Mouse (Mus musculus) stomach, postnatal 0 days (tissue): ENCODE data around the gene Tnfrsf14. TPM values are rescaled to one million over a fixed set of nuclear protein-coding genes. Genes with fewer than 3 reads are reported as not detected.

Source experiments
- ATAC-seq: fragments of 200-750 bp; cut with Nextera tagmentation; 2 replicates; pipeline ENCODE4 v1.8.0; 2017; ENCODE audit not compliant: low FRiP score, low TSS enrichment
- DNase-seq: peaks from one replicate; pipeline ENCODE4 v3.0.0-alpha.2; 2016; ENCODE audit warnings: low spot score
- H3K27ac ChIP-seq: fragments of 300-500 bp; sonication (generic); replicated peaks from 2 replicates; pipeline ENCODE4 v1.5.1; 2014; ENCODE audit warnings: mild to moderate bottlenecking, control low read depth
- H3K27me3 ChIP-seq: fragments of 300-500 bp; sonication (generic); 2 replicates; pipeline ENCODE4 v1.6.1; 2014; ENCODE audit warnings: low read length; ENCODE audit not compliant: control insufficient read depth, insufficient read depth
- H3K36me3 ChIP-seq: fragments of 300-500 bp; sonication (generic); 2 replicates; pipeline ENCODE4 v1.6.1; 2014; ENCODE audit warnings: low read length, mixed read lengths; ENCODE audit not compliant: control insufficient read depth, insufficient read depth
- H3K4me1 ChIP-seq: fragments of 300-500 bp; sonication (generic); replicated peaks from 2 replicates; pipeline ENCODE4 v1.6.1; 2014; ENCODE audit warnings: antibody characterized with exemption; ENCODE audit not compliant: control insufficient read depth, insufficient read depth
- H3K4me2 ChIP-seq: fragments of 300-500 bp; sonication (generic); replicated peaks from 2 replicates; pipeline ENCODE4 v1.6.1; 2014; ENCODE audit warnings: low read depth, mild to moderate bottlenecking, control low read depth, moderate library complexity
- H3K4me3 ChIP-seq: fragments of 300-500 bp; sonication (generic); 2 replicates; pipeline ENCODE4 v1.5.1; 2014; ENCODE audit warnings: low read depth, low read length, control low read depth
- H3K9ac ChIP-seq: fragments of 300-500 bp; sonication (generic); 2 replicates; pipeline ENCODE4 v1.6.1; 2014; ENCODE audit warnings: mild to moderate bottlenecking, low read length, control low read depth, mixed read lengths
- H3K9me3 ChIP-seq: fragments of 300-500 bp; sonication (generic); 2 replicates; pipeline ENCODE4 v1.6.1; 2016; ENCODE audit warnings: low read length; ENCODE audit not compliant: control insufficient read depth
- CTCF ChIP-seq: IDR thresholded peaks from 2 replicates; pipeline ENCODE4 v1.5.1; 2016; ENCODE audit warnings: antibody characterized with exemption, low read depth, mild to moderate bottlenecking, moderate library complexity
- EP300 ChIP-seq: optimal IDR thresholded peaks from 2 replicates; pipeline ENCODE3; 2016; ENCODE audit warnings: antibody characterized with exemption
- WGBS: fragments of 180-500 bp; shearing (Covaris S2); extraction: QIAGEN DNeasy Blood & Tissue Kit; methylation state at CpG from one replicate; pipeline ENCODE4 v1.1.7; 2014; 5-methylcytosine and 5-hydroxymethylcytosine counted together
- polyA plus RNA-seq: library from polyadenylated mRNA; unstranded; fragments of >200 nt; fragmentation: Nextera tagmentation; extraction: Ambion mirVana; gene quantifications from 2 replicates; pipeline ENCODE4 v1.2.1, GENCODE M21; 2015

Tnfrsf14 gene
- polyA plus RNA-seq, 1 experiment from 2014 or later: 0.61 TPM

GRCm38 (mm10) chr4:154936542-154937255, 8.3 kb upstream of the Tnfrsf14 start:
- ATAC-seq: no peak

GRCm38 (mm10) chr4:154935788-154936187, 7.4 kb upstream of the Tnfrsf14 start:
- 73% methylated on average over 7 of the region's 7 CpGs for WGBS
- no peaks in the 10 kb centered on the region for H3K27me3 ChIP-seq
- ATAC-seq (no peak), DNase-seq (no peak)
- no peak overlapping the region for H3K27ac ChIP-seq
- H3K9me3 ChIP-seq: no peaks in the 10 kb centered on the region
- no peak overlapping the region for H3K4me3 ChIP-seq
- no peak overlapping the region for H3K4me2 ChIP-seq
- TF ChIP-seq EP300 (no peak), CTCF (peak; percentile 15; the same call in 1 of the 2 replicates)
- H3K9ac ChIP-seq: no peak overlapping the region
- H3K36me3 ChIP-seq: no peaks in the 10 kb centered on the region
- no peaks in the 10 kb centered on the region for H3K4me1 ChIP-seq

More at GRCm38 (mm10) chr4:154936542-154937255, 8.3 kb upstream of the Tnfrsf14 start:
- TF ChIP-seq CTCF (no peak), EP300 (no peak)
- Histone ChIP-seq H3K27ac (no peak overlapping the region), H3K4me3 (no peak overlapping the region), H3K9me3 (no peaks in the 10 kb centered on the region), H3K36me3 (no peaks in the 10 kb centered on the region), H3K4me2 (no peak overlapping the region), H3K4me1 (no peaks in the 10 kb centered on the region), H3K9ac (no peak overlapping the region), H3K27me3 (no peaks in the 10 kb centered on the region)
- 58% methylated on average over 8 of the region's 8 CpGs for WGBS
- DNase-seq: no peak

- Histone ChIP-seq H3K4me3 (no peak overlapping the region), H3K27me3 (no peaks in the 10 kb centered on the region), H3K9me3 (no peaks in the 10 kb centered on the region), H3K36me3 (no peaks in the 10 kb centered on the region), H3K9ac (no peak overlapping the region), H3K4me1 (no peaks in the 10 kb centered on the region), H3K4me2 (no peak overlapping the region), H3K27ac (no peak overlapping the region)
- 75% methylated on average over 2 of the region's 2 CpGs for WGBS
- no peak for ATAC-seq
- no peak for TF ChIP-seq EP300
- TF ChIP-seq CTCF: no peak
- no peak for DNase-seq
Observed at GRCm38 (mm10) chr4:154934800-154935199, 6.4 kb upstream of the Tnfrsf14 start.

- no peaks in the 10 kb centered on the region for H3K36me3 ChIP-seq
- no peaks in the 10 kb centered on the region for H3K4me1 ChIP-seq
- no peaks in the 10 kb centered on the region for H3K9me3 ChIP-seq
- TF ChIP-seq EP300 (no peak), CTCF (no peak)
- ATAC-seq: no peak
- H3K9ac ChIP-seq: no peak overlapping the region
- no peak overlapping the region for H3K27ac ChIP-seq
- no peak overlapping the region for H3K4me3 ChIP-seq
- WGBS: 57% methylated on average over 13 of the region's 13 CpGs
- no peak for DNase-seq
- H3K4me2 ChIP-seq: no peak overlapping the region
- H3K27me3 ChIP-seq: no peaks in the 10 kb centered on the region
Observed at GRCm38 (mm10) chr4:154933306-154933907, 5.0 kb upstream of the Tnfrsf14 start.

GRCm38 (mm10) chr4:154929088-154929660, 811 bp upstream of the Tnfrsf14 start:
- H3K27me3 ChIP-seq: no peaks in the 10 kb centered on the region
- H3K9ac ChIP-seq: no peak overlapping the region
- no peak overlapping the region for H3K4me3 ChIP-seq
- WGBS: 71% methylated on average over 12 of the region's 12 CpGs
- no peak overlapping the region for H3K4me2 ChIP-seq
- H3K36me3 ChIP-seq: no peaks in the 10 kb centered on the region
- ATAC-seq (no peak), DNase-seq (no peak)
- no peak overlapping the region; the same call in 1 of the 2 replicates for H3K27ac ChIP-seq
- no peaks in the 10 kb centered on the region for H3K9me3 ChIP-seq
- peaks cover 3% of the 10 kb centered on the region; the same call in 1 of the 2 replicates for H3K4me1 ChIP-seq
- TF ChIP-seq CTCF (no peak), EP300 (no peak)
